Mouse (Mus musculus) liver, adult 10 weeks (tissue): ENCODE measurements around the gene Ahnak. TPM values are rescaled to one million over a fixed set of nuclear protein-coding genes. Genes with fewer than 3 reads are reported as not detected.

Experiments
- polyA plus RNA-seq: library from polyadenylated mRNA; stranded (reverse); fragments of 350-450 nt; fragmentation: Illumina TruSeq; extraction: RNeasy Lipid Tissue Mini Kit (QIAGEN cat#74804); gene quantifications from one replicate; pipeline ENCODE4 v1.2.3, GENCODE M21; 2014; ENCODE audit warnings: low read depth, low replicate concordance

Ahnak gene
- 3.2 TPM for polyA plus RNA-seq

GRCm38 (mm10) chr19:8989066-8989566 is at the start of gene Ahnak:
Gene Ahnak (plus strand): TSS chr19:8989284.

GRCm38 (mm10) chr19:8941515-8942217 is 47.4 kb upstream of the Ahnak start, which contains the start of gene Mta2:
Gene Mta2 (plus strand): TSS chr19:8941875.

GRCm38 (mm10) chr19:8953135-8954039 is 35.7 kb upstream of the Ahnak start, which contains the start of gene Tut1:
Gene Tut1 (plus strand): TSS chr19:8953847.

GRCm38 (mm10) chr19:8966590-8967372 is 22.3 kb upstream of the Ahnak start, which contains the start of gene Eef1g:
Gene Eef1g (plus strand): TSS chr19:8967041.

GRCm38 (mm10) chr19:9087821-9088220 is 98.7 kb downstream of the Ahnak start, which contains the start of gene Scgb1a1:
Gene Scgb1a1 (minus strand): TSS chr19:9087958.

Other genes starting within 250 kb of the Ahnak start
- not detected for gene 1700092M07Rik, start 248.6 kb upstream of the Ahnak start, polyA plus RNA-seq
- gene Stx5a, start 247.9 kb upstream of the Ahnak start, polyA plus RNA-seq, result 45.2 TPM
- 39.4 TPM for gene Nxf1, start 232.2 kb upstream of the Ahnak start, polyA plus RNA-seq
- gene Tmem223, start 218.3 kb upstream of the Ahnak start, polyA plus RNA-seq, result 19.2 TPM
- gene Tmem179b, start 214.8 kb upstream of the Ahnak start, polyA plus RNA-seq, result 30.8 TPM
- not detected for gene Taf6l, start 202.9 kb upstream of the Ahnak start, polyA plus RNA-seq
- 19.2 TPM for gene Polr2g, start 190.7 kb upstream of the Ahnak start, polyA plus RNA-seq
- not detected for gene Zbtb3, start 186.7 kb upstream of the Ahnak start, polyA plus RNA-seq
- 27.0 TPM for gene Ttc9c, start 170.0 kb upstream of the Ahnak start, polyA plus RNA-seq
- 49.7 TPM for gene Hnrnpul2, start 169.3 kb upstream of the Ahnak start, polyA plus RNA-seq
- not detected for gene AC129217.1, start 159.5 kb upstream of the Ahnak start, polyA plus RNA-seq
- 6.6 TPM for gene Bscl2, start 151.8 kb upstream of the Ahnak start, polyA plus RNA-seq
- gene Gng3, start 150.1 kb upstream of the Ahnak start, polyA plus RNA-seq, result not detected
- gene Lrrn4cl, start 138.5 kb upstream of the Ahnak start, polyA plus RNA-seq, result not detected
- 32.8 TPM for gene Ubxn1, start 117.8 kb upstream of the Ahnak start, polyA plus RNA-seq
- gene Uqcc3, start 108.4 kb upstream of the Ahnak start, polyA plus RNA-seq, result 2.7 TPM
- gene Lbhd1, start 105.6 kb upstream of the Ahnak start, polyA plus RNA-seq, result 49.1 TPM
- gene Gm49403, start 105.4 kb upstream of the Ahnak start, polyA plus RNA-seq, result not detected
- gene 1810009A15Rik, start 100.4 kb upstream of the Ahnak start, polyA plus RNA-seq, result 9.1 TPM
- gene Gm49416, start 100.4 kb upstream of the Ahnak start, polyA plus RNA-seq, result not detected
- 0.77 TPM for gene Ints5, start 96.3 kb upstream of the Ahnak start, polyA plus RNA-seq
- 79.5 TPM for gene Ganab, start 91.2 kb upstream of the Ahnak start, polyA plus RNA-seq
- gene B3gat3, start 68.9 kb upstream of the Ahnak start, polyA plus RNA-seq, result 6.2 TPM
- gene Rom1, start 59.9 kb upstream of the Ahnak start, polyA plus RNA-seq, result 0.50 TPM
- gene Eml3, start 59.7 kb upstream of the Ahnak start, polyA plus RNA-seq, result 5.5 TPM
- 28.0 TPM for gene Mta2, start 47.4 kb upstream of the Ahnak start, polyA plus RNA-seq
- gene Tut1, start 35.4 kb upstream of the Ahnak start, polyA plus RNA-seq, result 2.6 TPM
- gene Eef1g, start 22.2 kb upstream of the Ahnak start, polyA plus RNA-seq, result 44.9 TPM
- gene Scgb1a1, start 98.7 kb downstream of the Ahnak start, polyA plus RNA-seq, result not detected
- gene Asrgl1, start 146.4 kb downstream of the Ahnak start, polyA plus RNA-seq, result 7.7 TPM